In genomic region chr16:45579883-45580282, GRCm38 (mm10) we compare ENCODE assay signal across 28 mouse cellular contexts. TPM values are rescaled to one million over a fixed set of nuclear protein-coding genes. Genes with fewer than 3 reads are reported as not detected.
DNase-seq lines count a peak whose midpoint lies in the region; ATAC-seq and TF ChIP-seq lines count a peak whose summit lies in the region.
"Had no signal": no experiment of that assay in that cellular context is flagged by ENCODE, and none has a peak within 500 bp of the region (broad histone marks: within the 10 kb centered on the region; RNA-seq: fewer than 3 reads in every experiment).

No protein-coding gene starts in this region.

- WGBS in midbrain, postnatal 0 days: 72% methylated on average over 12 of the region's 12 CpGs
- 70% methylated on average over 12 of the region's 12 CpGs for WGBS in midbrain, embryonic 15.5 days
- 67% methylated on average over 12 of the region's 12 CpGs for WGBS in hindbrain, postnatal 0 days

- H3K36me3 ChIP-seq in midbrain, postnatal 0 days (ENCODE audit: insufficient read depth, low read length): no peaks in the 10 kb centered on the region
- no peaks in the 10 kb centered on the region for H3K36me3 ChIP-seq in midbrain, embryonic 15.5 days (replicated peaks)
- no peaks in the 10 kb centered on the region for H3K36me3 ChIP-seq in hindbrain, postnatal 0 days (ENCODE audit: insufficient read depth, low read length)
- H3K36me3 ChIP-seq: embryonic facial prominence, embryonic 10.5 days; G1E; hindbrain, embryonic 15.5 days; neural tube, embryonic 13.5 days had no signal

- no peak overlapping the region for H3K9ac ChIP-seq in midbrain, postnatal 0 days (replicated peaks; ENCODE audit: low read length, poor library complexity, severe bottlenecking)
- H3K9ac ChIP-seq in midbrain, embryonic 15.5 days: no peak overlapping the region
- H3K9ac ChIP-seq in hindbrain, postnatal 0 days (replicated peaks; ENCODE audit: low read length): no peak overlapping the region
- H3K9ac ChIP-seq: hindbrain, embryonic 15.5 days; liver, embryonic 14.5 days; neural tube, embryonic 13.5 days had no signal

- peak; percentile 5 for DNase-seq in kidney, adult 9 months
- DNase-seq in kidney, adult 8-10 months: no peak
- no peak for DNase-seq in midbrain, postnatal 0 days (ENCODE audit: low spot score)
- peak; percentile 18 for DNase-seq in induced T-regulatory cell, adult 2 months (ENCODE audit: low read depth)
- no peak for DNase-seq in hindbrain, postnatal 0 days (ENCODE audit: low spot score)
- DNase-seq in gastrocnemius, postnatal 36 days: no peak
- DNase-seq: adrenal gland, adult 8-10 months; cerebellum, adult 9-10 months; heart, adult 11 months; heart, postnatal 4 days; kidney, adult 18-20 months; kidney, postnatal 25 days; layer of hippocampus, adult 9-11 months; lung, postnatal 10 days; right cerebral cortex, adult 18-20 months had no signal

- H3K4me3 ChIP-seq in midbrain, postnatal 0 days (ENCODE audit: low read depth, low read length): no peak overlapping the region
- H3K4me3 ChIP-seq in midbrain, embryonic 15.5 days: no peak overlapping the region
- no peak overlapping the region for H3K4me3 ChIP-seq in hindbrain, postnatal 0 days (ENCODE audit: low read length)
- H3K4me3 ChIP-seq: embryonic facial prominence, embryonic 10.5 days; hindbrain, embryonic 15.5 days; neural tube, embryonic 13.5 days had no signal

- 0 out of 2 replicates have a peak, but pooled peaks have one; percentile 7 for TF ChIP-seq CTCF in midbrain, postnatal 0 days (IDR thresholded peaks at IDR 0.05)
- TF ChIP-seq CTCF in hindbrain, postnatal 0 days (IDR thresholded peaks at IDR 0.05; ENCODE audit: low read depth): no peak

- intact Hi-C loops in gastrocnemius, postnatal 36 days (cut with DNase I): loop anchor here (5.0 kb wide), 1 partner anchor 52 kb away; no protein-coding TSS in a partner anchor

- no peak overlapping the region for H3K4me2 ChIP-seq in midbrain, postnatal 0 days (ENCODE audit: low read depth, low read length, poor library complexity, severe bottlenecking)
- H3K4me2 ChIP-seq in midbrain, embryonic 15.5 days: no peak overlapping the region
- no peak overlapping the region for H3K4me2 ChIP-seq in hindbrain, postnatal 0 days (ENCODE audit: low read depth, low read length)
- H3K4me2 ChIP-seq: hindbrain, embryonic 15.5 days; neural tube, embryonic 13.5 days had no signal

- no peak overlapping the region for H3K27ac ChIP-seq in midbrain, postnatal 0 days (ENCODE audit: low read depth, low read length)
- no peak overlapping the region for H3K27ac ChIP-seq in midbrain, embryonic 15.5 days
- H3K27ac ChIP-seq in hindbrain, postnatal 0 days: no peak overlapping the region
- H3K27ac ChIP-seq: embryonic facial prominence, embryonic 10.5 days; hindbrain, embryonic 15.5 days; liver, embryonic 14.5 days; neural tube, embryonic 13.5 days had no signal

- H3K27me3 ChIP-seq in midbrain, postnatal 0 days (ENCODE audit: insufficient read depth, low read length): no peaks in the 10 kb centered on the region
- H3K27me3 ChIP-seq in midbrain, embryonic 15.5 days (replicated peaks): no peaks in the 10 kb centered on the region
- H3K27me3 ChIP-seq in hindbrain, postnatal 0 days (ENCODE audit: insufficient read depth, low read length): no peaks in the 10 kb centered on the region
- H3K27me3 ChIP-seq: hindbrain, embryonic 15.5 days; neural tube, embryonic 13.5 days had no signal

- H3K4me1 ChIP-seq in midbrain, postnatal 0 days (ENCODE audit: insufficient read depth, low read length): no peaks in the 10 kb centered on the region
- no peaks in the 10 kb centered on the region for H3K4me1 ChIP-seq in midbrain, embryonic 15.5 days
- H3K4me1 ChIP-seq in hindbrain, postnatal 0 days (ENCODE audit: insufficient read depth, low read length): no peaks in the 10 kb centered on the region
- H3K4me1 ChIP-seq: embryonic facial prominence, embryonic 10.5 days; hindbrain, embryonic 15.5 days; neural tube, embryonic 13.5 days had no signal

- ATAC-seq in midbrain, postnatal 0 days (ENCODE audit: low FRiP score): no peak
- ATAC-seq in midbrain, embryonic 15.5 days (replicated peaks): no peak
- ATAC-seq in hindbrain, postnatal 0 days: no peak

- H3K9me3 ChIP-seq in midbrain, postnatal 0 days (ENCODE audit: low read length): no peaks in the 10 kb centered on the region
- H3K9me3 ChIP-seq in midbrain, embryonic 15.5 days: no peaks in the 10 kb centered on the region
- no peaks in the 10 kb centered on the region for H3K9me3 ChIP-seq in hindbrain, postnatal 0 days (ENCODE audit: low read length)
- H3K9me3 ChIP-seq: embryonic facial prominence, embryonic 10.5 days; G1E; hindbrain, embryonic 15.5 days; neural tube, embryonic 13.5 days had no signal

RNA-seq across cellular contexts. Expression of gene Gcsam, which starts 30.3 kb away (rescaled TPM):
- total RNA-seq in midbrain, postnatal 0 days (2014; rRNA removed): not detected in 2 replicates
- not detected in 2 replicates for polyA plus RNA-seq in midbrain, postnatal 0 days (2015; fragmentation: Nextera tagmentation; extraction: Ambion mirVana)
- not detected in 2 replicates for polyA plus RNA-seq in midbrain, embryonic 15.5 days (2015; fragmentation: Nextera tagmentation; extraction: Ambion mirVana)
- total RNA-seq in hindbrain, postnatal 0 days (2014; rRNA removed): not detected in 2 replicates
- not detected in 2 replicates for polyA plus RNA-seq in hindbrain, postnatal 0 days (2015; fragmentation: Nextera tagmentation; extraction: Ambion mirVana)
- total RNA-seq in gastrocnemius, postnatal 36 days (2021): under 1 TPM in 1 of 2 experiments, not detected in 1; 0.07 TPM
- total RNA-seq: gastrocnemius, adult 8-10 months had no signal
- polyA plus RNA-seq: forebrain, embryonic 11.5 days; G1E; hindbrain, embryonic 15.5 days had no signal

RNA-seq across cellular contexts. Expression of gene Slc9c1, which starts 44.8 kb away (rescaled TPM):
- total RNA-seq in midbrain, postnatal 0 days (2014; rRNA removed): not detected in 2 replicates
- polyA plus RNA-seq in midbrain, postnatal 0 days (2015; fragmentation: Nextera tagmentation; extraction: Ambion mirVana): not detected in 2 replicates
- polyA plus RNA-seq in midbrain, embryonic 15.5 days (2015; fragmentation: Nextera tagmentation; extraction: Ambion mirVana): not detected in 2 replicates
- not detected in 2 replicates for total RNA-seq in hindbrain, postnatal 0 days (2014; rRNA removed)
- polyA plus RNA-seq in hindbrain, postnatal 0 days (2015; fragmentation: Nextera tagmentation; extraction: Ambion mirVana): not detected in 2 replicates
- not detected for total RNA-seq in gastrocnemius, postnatal 36 days (2021)
- total RNA-seq: adrenal gland, adult 8-10 months; common myeloid progenitor, adult 5-6 weeks; G1E; gastrocnemius, adult 8-10 months; heart, postnatal 4 days; megakaryocyte-erythroid progenitor cell, adult 5-6 weeks had no signal
- polyA plus RNA-seq: embryonic facial prominence, embryonic 10.5 days; forebrain, embryonic 11.5 days; G1E; heart, embryonic 14.5 days; hindbrain, embryonic 15.5 days; limb, embryonic 11.5 days; liver, embryonic 14.5 days; neural tube, embryonic 13.5 days; urinary bladder, adult 2 months had no signal

RNA-seq across cellular contexts. Expression of gene Gm17783, which starts 48.0 kb away (rescaled TPM):
- total RNA-seq in midbrain, postnatal 0 days (2014; rRNA removed): not detected in 2 replicates
- polyA plus RNA-seq in midbrain, postnatal 0 days (2015; fragmentation: Nextera tagmentation; extraction: Ambion mirVana): not detected in 2 replicates
- polyA plus RNA-seq in midbrain, embryonic 15.5 days (2015; fragmentation: Nextera tagmentation; extraction: Ambion mirVana): not detected in 2 replicates
- total RNA-seq in hindbrain, postnatal 0 days (2014; rRNA removed): not detected in 2 replicates
- not detected in 2 replicates for polyA plus RNA-seq in hindbrain, postnatal 0 days (2015; fragmentation: Nextera tagmentation; extraction: Ambion mirVana)
- not detected for total RNA-seq in gastrocnemius, postnatal 36 days (2021)
- total RNA-seq: adrenal gland, adult 8-10 months; common myeloid progenitor, adult 5-6 weeks; G1E; gastrocnemius, adult 8-10 months; heart, postnatal 4 days; megakaryocyte-erythroid progenitor cell, adult 5-6 weeks had no signal
- polyA plus RNA-seq: embryonic facial prominence, embryonic 10.5 days; forebrain, embryonic 11.5 days; G1E; heart, embryonic 14.5 days; hindbrain, embryonic 15.5 days; limb, embryonic 11.5 days; liver, embryonic 14.5 days; neural tube, embryonic 13.5 days; urinary bladder, adult 2 months had no signal

Comparison
In these comparisons a context has a peak if more than half of its experiments do, and no peak if none do; other contexts are left out.
1. DNase-seq: peak in kidney, adult 9 months (single experiment) and induced T-regulatory cell, adult 2 months (single experiment); none in kidney, adult 8-10 months (0 of 2), midbrain, postnatal 0 days (single experiment), hindbrain, postnatal 0 days (single experiment) and gastrocnemius, postnatal 36 days (0 of 2).